Mouse (Mus musculus): ENCODE data around the gene Spag4. TPM values are rescaled to one million over a fixed set of nuclear protein-coding genes. Genes with fewer than 3 reads are reported as not detected.
"Not testable (repeated sequence)": the region's sequence is repeated elsewhere in the genome, so short reads cannot be mapped to it uniquely, and the experiment has no call there.

The Spag4 gene
- total RNA-seq, 4 experiments from 2014 or later: 2.9 to 4.0 (median 3.7) TPM

- no peak for DNase-seq (ENCODE audit: low spot score in 2 of 2)
Measured at GRCm38 (mm10) chr2:156110627-156111357, 45.8 kb downstream of the Spag4 start.

DNA sequence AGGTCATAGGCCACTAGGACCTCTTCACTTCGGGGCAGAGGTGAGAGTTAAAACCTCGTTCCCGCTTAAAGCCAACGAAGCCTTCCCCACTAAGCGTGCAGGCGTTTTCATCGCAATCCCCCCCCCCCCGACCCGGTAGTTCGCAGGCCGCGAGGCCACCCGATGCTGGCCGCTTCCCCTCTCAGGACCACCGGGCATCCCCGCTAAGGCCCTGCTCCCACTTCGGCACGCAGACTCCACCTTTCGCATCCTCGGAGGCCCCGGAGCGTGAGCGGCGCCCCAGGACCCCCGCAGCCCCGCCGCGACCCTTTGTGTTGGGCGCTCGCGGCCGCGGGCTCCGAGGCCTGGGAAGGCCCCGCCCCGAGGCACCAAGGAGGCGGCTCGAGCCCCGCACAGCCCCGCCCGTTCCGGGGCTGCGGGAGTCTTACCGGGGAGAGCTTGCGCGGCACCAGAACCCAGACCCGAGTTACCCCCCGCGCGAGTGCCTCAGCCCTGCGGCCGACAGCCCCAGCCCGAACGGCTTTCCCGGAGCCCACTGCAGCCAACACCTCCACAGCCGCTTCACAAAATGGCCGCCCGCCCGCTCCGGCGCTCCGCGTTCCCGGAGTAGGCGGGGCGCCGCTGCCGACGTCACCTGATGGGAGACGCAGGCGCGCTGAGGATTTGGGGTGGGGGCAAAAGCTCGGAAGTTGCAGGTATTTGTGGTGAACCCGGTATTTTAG lies 46.5 kb downstream of the Spag4 start, which contains the start of the genes Cpne1 and Rbm12:
Cpne1 (minus strand) TSS at position 608 of the 722 bp plus-strand sequence.
Rbm12 (minus strand) TSS at position 621 of the 722 bp plus-strand sequence.
- peak; percentile 78 to 83 for DNase-seq (ENCODE audit: low spot score in 2 of 2)

- DNase-seq (ENCODE audit: low spot score in 2 of 2): not testable (repeated sequence)
Measured at GRCm38 (mm10) chr2:156112080-156112423, 47.1 kb downstream of the Spag4 start.

DNA sequence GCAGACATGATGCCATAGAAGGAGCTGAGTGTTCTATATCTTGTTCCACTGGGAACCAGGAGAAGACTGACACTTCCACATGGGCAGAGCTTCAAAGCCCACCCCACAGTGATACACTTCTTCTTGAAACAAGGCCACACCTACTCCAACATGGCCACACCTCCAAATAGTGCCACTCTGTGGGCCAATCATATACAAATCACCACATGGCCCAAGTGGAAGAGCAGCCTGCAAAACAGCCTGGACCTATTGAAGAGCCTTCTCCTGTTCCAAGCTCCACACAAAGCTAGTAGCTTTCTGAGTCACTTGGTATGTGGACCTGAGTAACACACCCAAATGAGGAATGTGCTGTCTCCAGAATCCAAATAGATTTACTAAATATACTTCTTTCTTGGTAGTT lies 54.6 kb downstream of the Spag4 start:
- DNase-seq (ENCODE audit: low spot score in 2 of 2): no peak

Other genes starting within 250 kb of the Spag4 start
- gene BC029722, start 245.7 kb upstream of the Spag4 start, total RNA-seq (2022): 10 to 100 TPM; 56.9 to 63.1 (median 60.3) TPM
- gene Eif6, start 238.2 kb upstream of the Spag4 start, total RNA-seq (2022): 10 to 100 TPM; 78.6 to 93.2 (median 86.3) TPM
- gene Fam83c, start 230.3 kb upstream of the Spag4 start, total RNA-seq (2022): not detected
- gene Uqcc1, start 134.9 kb upstream of the Spag4 start, total RNA-seq (2022): 10 to 100 TPM; 82.6 to 97.0 (median 87.0) TPM
- not detected for gene Gm15557, start 124.4 kb upstream of the Spag4 start, total RNA-seq (2022)
- under 1 TPM; 0.20 to 0.37 (median 0.24) TPM for gene Gdf5, start 119.8 kb upstream of the Spag4 start, total RNA-seq (2022)
- gene Cep250, start 108.7 kb upstream of the Spag4 start, total RNA-seq (2022): 10 to 100 TPM; 19.3 to 23.7 (median 19.8) TPM
- gene 6430550D23Rik, start 57.2 kb upstream of the Spag4 start, total RNA-seq (2022): 1 to 10 TPM; 1.5 to 2.4 (median 1.8) TPM
- 100 to 1,000 TPM; 207 to 236 (median 220) TPM for gene Ergic3, start 57.1 kb upstream of the Spag4 start, total RNA-seq (2022)
- not detected for gene Fer1l4, start 12.2 kb upstream of the Spag4 start, total RNA-seq (2022)
- gene Cpne1, start 46.8 kb downstream of the Spag4 start, total RNA-seq (2022): 10 to 100 TPM; 25.2 to 37.8 (median 34.2) TPM
- 10 to 100 TPM; 23.0 to 35.0 (median 26.7) TPM for gene Rbm12, start 46.8 kb downstream of the Spag4 start, total RNA-seq (2022)
- 10 to 100 TPM; 10.4 to 33.0 (median 23.4) TPM for gene Gm28036, start 61.9 kb downstream of the Spag4 start, total RNA-seq (2022)
- gene Romo1, start 78.9 kb downstream of the Spag4 start, total RNA-seq (2022): 100 to 1,000 TPM; 115 to 163 (median 132) TPM
- gene Nfs1, start 79.0 kb downstream of the Spag4 start, total RNA-seq (2022): 10 to 100 TPM; 40.8 to 43.5 (median 42.8) TPM
- 100 to 1,000 TPM; 276 to 295 (median 278) TPM for gene Rbm39, start 115.1 kb downstream of the Spag4 start, total RNA-seq (2022)
- 10 to 100 TPM; 72.9 to 93.9 (median 80.2) TPM for gene Phf20, start 131.3 kb downstream of the Spag4 start, total RNA-seq (2022)
- 1 to 10 TPM; 4.5 to 8.3 (median 7.3) TPM for gene Cnbd2, start 247.1 kb downstream of the Spag4 start, total RNA-seq (2022)
- gene Scand1, start 247.5 kb downstream of the Spag4 start, total RNA-seq (2022): 10 to 100 TPM; 65.6 to 78.5 (median 72.1) TPM